Mouse (Mus musculus): ENCODE results near the gene Hps1.
"Not testable (repeated sequence)": the region's sequence is repeated elsewhere in the genome, so short reads cannot be mapped to it uniquely, and the experiment has no call there.

Gene Hps1

GRCm38 (mm10) chr19:42779531-42780155, at the start of gene Hps1:
Gene Hps1 (minus strand): TSS chr19:42779978.
- DNase-seq (ENCODE audit: low read depth, low spot score) = peak; percentile 97

GRCm38 (mm10) chr19:42829196-42829595, 49.4 kb upstream of the Hps1 start:
- DNase-seq (ENCODE audit: low read depth, low spot score) = no peak

GRCm38 (mm10) chr19:42827843-42828242, 48.1 kb upstream of the Hps1 start:
- DNase-seq (ENCODE audit: low read depth, low spot score) = no peak

GRCm38 (mm10) chr19:42820109-42820508, 40.3 kb upstream of the Hps1 start:
- no peak for DNase-seq (ENCODE audit: low read depth, low spot score)

- no peak for DNase-seq (ENCODE audit: low read depth, low spot score)
Observed at GRCm38 (mm10) chr19:42817761-42818160, 38.0 kb upstream of the Hps1 start.

- DNase-seq (ENCODE audit: low read depth, low spot score) = no peak
Observed at GRCm38 (mm10) chr19:42816261-42816660, 36.5 kb upstream of the Hps1 start.

- no peak for DNase-seq (ENCODE audit: low read depth, low spot score)
Observed at GRCm38 (mm10) chr19:42810140-42810539, 30.4 kb upstream of the Hps1 start.

GRCm38 (mm10) chr19:42809491-42809890, 29.7 kb upstream of the Hps1 start:
- no peak for DNase-seq (ENCODE audit: low read depth, low spot score)

GRCm38 (mm10) chr19:42797866-42798265, 18.1 kb upstream of the Hps1 start:
- no peak for DNase-seq (ENCODE audit: low read depth, low spot score)

- no peak for DNase-seq (ENCODE audit: low read depth, low spot score)
Observed at GRCm38 (mm10) chr19:42795801-42796200, 16.0 kb upstream of the Hps1 start.

GRCm38 (mm10) chr19:42794914-42795613, 15.3 kb upstream of the Hps1 start:
- DNase-seq (ENCODE audit: low read depth, low spot score) = peak; percentile 71

GRCm38 (mm10) chr19:42788311-42788710, 8.5 kb upstream of the Hps1 start:
- DNase-seq (ENCODE audit: low read depth, low spot score) = no peak

- no peak for DNase-seq (ENCODE audit: low read depth, low spot score)
Observed at GRCm38 (mm10) chr19:42785562-42786220, 5.9 kb upstream of the Hps1 start.

- DNase-seq (ENCODE audit: low read depth, low spot score) = peak; percentile 13
Observed at GRCm38 (mm10) chr19:42785129-42785528, 5.4 kb upstream of the Hps1 start.

GRCm38 (mm10) chr19:42780156-42780538, 369 bp upstream of the Hps1 start:
- not testable (repeated sequence) for DNase-seq (ENCODE audit: low read depth, low spot score)

- DNase-seq (ENCODE audit: low read depth, low spot score) = peak; percentile 62
Observed at GRCm38 (mm10) chr19:42777801-42778200, 2.0 kb downstream of the Hps1 start.

GRCm38 (mm10) chr19:42776813-42777212, 3.0 kb downstream of the Hps1 start:
- peak; percentile 65 for DNase-seq (ENCODE audit: low read depth, low spot score)

GRCm38 (mm10) chr19:42770141-42770872, 9.5 kb downstream of the Hps1 start:
- no peak for DNase-seq (ENCODE audit: low read depth, low spot score)

- no peak for DNase-seq (ENCODE audit: low read depth, low spot score)
Observed at GRCm38 (mm10) chr19:42769648-42770047, 10.1 kb downstream of the Hps1 start.

GRCm38 (mm10) chr19:42767361-42767760, 12.4 kb downstream of the Hps1 start:
- no peak for DNase-seq (ENCODE audit: low read depth, low spot score)

GRCm38 (mm10) chr19:42764398-42764797, 15.4 kb downstream of the Hps1 start:
- DNase-seq (ENCODE audit: low read depth, low spot score) = no peak

- DNase-seq (ENCODE audit: low read depth, low spot score) = no peak
Observed at GRCm38 (mm10) chr19:42756671-42757070, 23.1 kb downstream of the Hps1 start.

All from A20 (cell line).